Mouse (Mus musculus): ENCODE data around the gene Olfr516. TPM values are rescaled to one million over a fixed set of nuclear protein-coding genes. Genes with fewer than 3 reads are reported as not detected.
"Not testable (repeated sequence)": the region's sequence is repeated elsewhere in the genome, so short reads cannot be mapped to it uniquely, and the experiment has no call there.

The Olfr516 gene
- polyA plus RNA-seq, 2 experiments: not detected

- H3K9me3 ChIP-seq (ENCODE audit: control insufficient read depth, low read length); H3K4me2 ChIP-seq (ENCODE audit: low read depth); DNase-seq (ENCODE audit: low read depth in 3 of 3, low spot score in 3 of 3); H3K9ac ChIP-seq (replicated peaks); H3K4me1 ChIP-seq (replicated peaks; ENCODE audit: control insufficient read depth in 2 of 2, insufficient read depth in 2 of 2, low read length in 1 of 2); H3K36me3 ChIP-seq (replicated peaks; ENCODE audit: control insufficient read depth, insufficient read depth, low read depth); H3K27me3 ChIP-seq (ENCODE audit: control insufficient read depth, insufficient read depth, low read length); ATAC-seq (ENCODE audit: insufficient read depth); H3K4me3 ChIP-seq (ENCODE audit: insufficient read depth in 1 of 2, low read depth in 2 of 2, low read length in 2 of 2); H3K27ac ChIP-seq: not testable (repeated sequence)
- peak; percentile 43; the same call in 1 of the 2 replicates for TF ChIP-seq CTCF (IDR thresholded peaks at IDR 0.05; ENCODE audit: low read depth)
- 27% methylated on average over 5 of the region's 5 CpGs for WGBS (ENCODE audit: insufficient replicate concordance)
Measured at GRCm38 (mm10) chr7:108814593-108815215, 35.6 kb downstream of the Olfr516 start.

GRCm38 (mm10) chr7:108797205-108797933 is 53.0 kb downstream of the Olfr516 start:
- Histone ChIP-seq H3K9me3 (ENCODE audit: control insufficient read depth, low read length) (no peaks in the 10 kb centered on the region), H3K36me3 (replicated peaks; ENCODE audit: control insufficient read depth, insufficient read depth, low read depth) (no peaks in the 10 kb centered on the region), H3K4me2 (ENCODE audit: low read depth) (no peak overlapping the region), H3K9ac (replicated peaks) (no peak overlapping the region), H3K4me1 (replicated peaks; ENCODE audit: control insufficient read depth in 2 of 2, insufficient read depth in 2 of 2, low read length in 1 of 2) (no peaks in the 10 kb centered on the region), H3K4me3 (ENCODE audit: insufficient read depth in 1 of 2, low read depth in 2 of 2, low read length in 2 of 2) (no peak overlapping the region), H3K27me3 (ENCODE audit: control insufficient read depth, insufficient read depth, low read length) (no peaks in the 10 kb centered on the region), H3K27ac (no peak overlapping the region)
- ATAC-seq (ENCODE audit: insufficient read depth) (no peak), DNase-seq (ENCODE audit: low read depth in 3 of 3, low spot score in 3 of 3) (no peak)
- TF ChIP-seq EP300 (IDR thresholded peaks at IDR 0.05; ENCODE audit: low read depth): no peak
- 49% methylated on average over 1 of the region's 1 CpGs for WGBS (ENCODE audit: insufficient replicate concordance)

Other genes starting within 250 kb of the Olfr516 start
- gene Olfr506, start 239.7 kb downstream of the Olfr516 start, polyA plus RNA-seq (2012; rRNA removed): not detected in 2 replicates
- gene Olfr506, start 239.7 kb downstream of the Olfr516 start, polyA plus RNA-seq (2014; fragmentation: Nextera tagmentation; extraction: Ambion mirVana): not detected in 2 replicates
- not detected in 2 replicates for gene Olfr507, start 228.7 kb downstream of the Olfr516 start, polyA plus RNA-seq (2012; rRNA removed)
- gene Olfr507, start 228.7 kb downstream of the Olfr516 start, polyA plus RNA-seq (2014; fragmentation: Nextera tagmentation; extraction: Ambion mirVana): not detected in 2 replicates
- gene Olfr508, start 220.5 kb downstream of the Olfr516 start, polyA plus RNA-seq (2012; rRNA removed): not detected in 2 replicates
- not detected in 2 replicates for gene Olfr508, start 220.5 kb downstream of the Olfr516 start, polyA plus RNA-seq (2014; fragmentation: Nextera tagmentation; extraction: Ambion mirVana)
- gene Olfr509, start 198.6 kb downstream of the Olfr516 start, polyA plus RNA-seq (2012; rRNA removed): not detected in 2 replicates
- not detected in 2 replicates for gene Olfr509, start 198.6 kb downstream of the Olfr516 start, polyA plus RNA-seq (2014; fragmentation: Nextera tagmentation; extraction: Ambion mirVana)
- not detected in 2 replicates for gene Olfr510, start 184.1 kb downstream of the Olfr516 start, polyA plus RNA-seq (2012; rRNA removed)
- gene Olfr510, start 184.1 kb downstream of the Olfr516 start, polyA plus RNA-seq (2014; fragmentation: Nextera tagmentation; extraction: Ambion mirVana): not detected in 2 replicates
- not detected in 2 replicates for gene Olfr512, start 137.2 kb downstream of the Olfr516 start, polyA plus RNA-seq (2012; rRNA removed)
- not detected in 2 replicates for gene Olfr512, start 137.2 kb downstream of the Olfr516 start, polyA plus RNA-seq (2014; fragmentation: Nextera tagmentation; extraction: Ambion mirVana)
- not detected in 2 replicates for gene Olfr513, start 99.6 kb downstream of the Olfr516 start, polyA plus RNA-seq (2012; rRNA removed)
- not detected in 2 replicates for gene Olfr513, start 99.6 kb downstream of the Olfr516 start, polyA plus RNA-seq (2014; fragmentation: Nextera tagmentation; extraction: Ambion mirVana)
- not detected in 2 replicates for gene Olfr514, start 24.5 kb downstream of the Olfr516 start, polyA plus RNA-seq (2012; rRNA removed)
- gene Olfr514, start 24.5 kb downstream of the Olfr516 start, polyA plus RNA-seq (2014; fragmentation: Nextera tagmentation; extraction: Ambion mirVana): not detected in 2 replicates
- not detected in 2 replicates for gene Olfr517, start 21.9 kb upstream of the Olfr516 start, polyA plus RNA-seq (2012; rRNA removed)
- gene Olfr517, start 21.9 kb upstream of the Olfr516 start, polyA plus RNA-seq (2014; fragmentation: Nextera tagmentation; extraction: Ambion mirVana): not detected in 2 replicates
- not detected in 2 replicates for gene Olfr518, start 34.5 kb upstream of the Olfr516 start, polyA plus RNA-seq (2012; rRNA removed)
- not detected in 2 replicates for gene Olfr518, start 34.5 kb upstream of the Olfr516 start, polyA plus RNA-seq (2014; fragmentation: Nextera tagmentation; extraction: Ambion mirVana)
- gene Olfr519, start 43.9 kb upstream of the Olfr516 start, polyA plus RNA-seq (2012; rRNA removed): not detected in 2 replicates
- gene Olfr519, start 43.9 kb upstream of the Olfr516 start, polyA plus RNA-seq (2014; fragmentation: Nextera tagmentation; extraction: Ambion mirVana): not detected in 2 replicates
- gene Nlrp10, start 79.6 kb upstream of the Olfr516 start, polyA plus RNA-seq (2012; rRNA removed): 0.01 TPM in 1 of 2 replicates, not detected in the other
- not detected in 2 replicates for gene Nlrp10, start 79.6 kb upstream of the Olfr516 start, polyA plus RNA-seq (2014; fragmentation: Nextera tagmentation; extraction: Ambion mirVana)
- gene Eif3f, start 83.9 kb upstream of the Olfr516 start, polyA plus RNA-seq (2012; rRNA removed): 31.0 and 37.2 TPM in 2 replicates
- gene Eif3f, start 83.9 kb upstream of the Olfr516 start, polyA plus RNA-seq (2014; fragmentation: Nextera tagmentation; extraction: Ambion mirVana): 39.0 and 45.6 TPM in 2 replicates
- gene Tub, start 99.8 kb upstream of the Olfr516 start, polyA plus RNA-seq (2012; rRNA removed): 0.06 and 0.14 TPM in 2 replicates
- gene Tub, start 99.8 kb upstream of the Olfr516 start, polyA plus RNA-seq (2014; fragmentation: Nextera tagmentation; extraction: Ambion mirVana): not detected in 2 replicates
- 0.18 and 0.31 TPM in 2 replicates for gene Ric3, start 232.8 kb upstream of the Olfr516 start, polyA plus RNA-seq (2012; rRNA removed)
- gene Ric3, start 232.8 kb upstream of the Olfr516 start, polyA plus RNA-seq (2014; fragmentation: Nextera tagmentation; extraction: Ambion mirVana): 0.39 and 0.62 TPM in 2 replicates

All from liver, embryonic 14.5 days (tissue).